Mouse (Mus musculus) gastrocnemius, postnatal 36 days (tissue): ENCODE data around the gene Arhgef10l. TPM values are rescaled to one million over a fixed set of nuclear protein-coding genes. Genes with fewer than 3 reads are reported as not detected.

Source experiments
- DNase-seq, 2 experiments: peaks; one replicate each; pipeline ENCODE4 v3.0.0; 2022
- intact Hi-C: fragments of 180-260 bp; cut with DNase I; formaldehyde crosslinking; loops from one replicate; pipeline ENCODE4 v1.15.1; 2025
- total RNA-seq, 2 experiments: library from RNA; stranded (reverse); gene quantifications; 2 replicates each; pipeline ENCODE4 v1.2.3; 2021

Gene Arhgef10l
- total RNA-seq, 2 experiments from 2014 or later = 39.0 to 49.9 TPM

- no peak for DNase-seq
- intact Hi-C loops = no loop called here
Observed at GRCm38 (mm10) chr4:140695146-140695545, 29.3 kb upstream of the Arhgef10l start.

- no peak for DNase-seq
- intact Hi-C loops = no loop called here
Observed at GRCm38 (mm10) chr4:140694551-140695060, 28.8 kb upstream of the Arhgef10l start.

GRCm38 (mm10) chr4:140693513-140693912, 27.7 kb upstream of the Arhgef10l start:
- no peak for DNase-seq
- intact Hi-C loops = no loop called here

GRCm38 (mm10) chr4:140691481-140691880, 25.7 kb upstream of the Arhgef10l start:
- intact Hi-C loops = no loop called here
- DNase-seq = no peak

GRCm38 (mm10) chr4:140689873-140690655, 24.3 kb upstream of the Arhgef10l start:
- DNase-seq = no peak
- intact Hi-C loops = no loop called here

GRCm38 (mm10) chr4:140688826-140689425, 23.1 kb upstream of the Arhgef10l start:
- intact Hi-C loops = no loop called here
- DNase-seq = no peak

GRCm38 (mm10) chr4:140688044-140688825, 22.4 kb upstream of the Arhgef10l start:
- DNase-seq = no peak
- intact Hi-C loops = no loop called here

GRCm38 (mm10) chr4:140684881-140685303, 19.1 kb upstream of the Arhgef10l start:
- intact Hi-C loops = no loop called here

GRCm38 (mm10) chr4:140684141-140684871, 18.5 kb upstream of the Arhgef10l start:
- intact Hi-C loops = no loop called here
- peak; percentile 49 to 65 for DNase-seq

More at GRCm38 (mm10) chr4:140684881-140685303, 19.1 kb upstream of the Arhgef10l start:
- no peak for DNase-seq

GRCm38 (mm10) chr4:140683608-140684007, 17.8 kb upstream of the Arhgef10l start:
- intact Hi-C loops = no loop called here
- DNase-seq = no peak

- intact Hi-C loops = no loop called here
- DNase-seq = no peak
Observed at GRCm38 (mm10) chr4:140680731-140681397, 15.1 kb upstream of the Arhgef10l start.

GRCm38 (mm10) chr4:140679723-140680380, 14.0 kb upstream of the Arhgef10l start:
- intact Hi-C loops = loop anchor here (1.0 to 5.0 kb wide), 3 partner anchors 33 to 428 kb away; no protein-coding TSS in a partner anchor

GRCm38 (mm10) chr4:140679038-140679437, 13.2 kb upstream of the Arhgef10l start:
- no peak for DNase-seq
- intact Hi-C loops = loop anchor here (1.0 to 5.0 kb wide), 3 partner anchors 34 to 427 kb away; no protein-coding TSS in a partner anchor

More at GRCm38 (mm10) chr4:140679723-140680380, 14.0 kb upstream of the Arhgef10l start:
- DNase-seq = peak; percentile 72 to 76

- peak; percentile 76 to 84 for DNase-seq
- intact Hi-C loops = loop anchor here (1.0 kb wide), 1 partner anchor 82 kb away; no protein-coding TSS in a partner anchor
Observed at GRCm38 (mm10) chr4:140674345-140674926, 8.6 kb upstream of the Arhgef10l start.

GRCm38 (mm10) chr4:140673527-140674264, 7.9 kb upstream of the Arhgef10l start:
- intact Hi-C loops = loop anchor here (1.0 kb wide), 1 partner anchor 81 kb away; no protein-coding TSS in a partner anchor
- no peak for DNase-seq

- DNase-seq = no peak
- intact Hi-C loops = no loop called here
Observed at GRCm38 (mm10) chr4:140667802-140668201, 2.0 kb upstream of the Arhgef10l start.

GRCm38 (mm10) chr4:140665053-140665452, 759 bp downstream of the Arhgef10l start:
- DNase-seq = no peak
- intact Hi-C loops = no loop called here
